Mouse (Mus musculus) megakaryocyte, embryonic 14.5 days (primary cell): ENCODE data around the gene Prg3. TPM values are rescaled to one million over a fixed set of nuclear protein-coding genes. Genes with fewer than 3 reads are reported as not detected.

Source experiments
- H3K27me3 ChIP-seq: replicated peaks from 2 replicates; pipeline ENCODE3; 2012; ENCODE audit warnings: inconsistent platforms
- H3K36me3 ChIP-seq: replicated peaks from 2 replicates; pipeline ENCODE3; 2012; ENCODE audit warnings: low read length, inconsistent platforms, mixed read lengths
- H3K4me1 ChIP-seq: 2 replicates; pipeline ENCODE4 v1.6.1; 2012; ENCODE audit warnings: inconsistent platforms
- H3K4me3 ChIP-seq: replicated peaks from 2 replicates; pipeline ENCODE3; 2012; ENCODE audit warnings: moderate library complexity, mild to moderate bottlenecking, inconsistent platforms
- H3K9me3 ChIP-seq: 2 replicates; pipeline ENCODE4 v1.6.1; 2012; ENCODE audit warnings: inconsistent platforms
- FLI1 ChIP-seq: IDR thresholded peaks from 2 replicates; pipeline ENCODE4 v1.6.1; 2012; ENCODE audit warnings: low read length, inconsistent platforms, mixed read lengths
- GATA1 ChIP-seq: IDR thresholded peaks from 3 replicates; pipeline ENCODE4 v1.6.1; 2012; ENCODE audit warnings: mixed read lengths, low read length, inconsistent platforms, borderline replicate concordance
- polyA plus RNA-seq: library from polyadenylated mRNA; stranded (reverse); fragments of >175 nt; gene quantifications from 2 replicates; pipeline ENCODE4 v1.2.3, GENCODE M21; 2012; ENCODE audit warnings: low replicate concordance; ENCODE audit not compliant: insufficient read depth

Gene Prg3
- 1.8 TPM in 1 of 2 replicates, not detected in the other for polyA plus RNA-seq

GRCm38 (mm10) chr2:84987930-84988329, at the start of gene Prg3:
Prg3 (plus strand) TSS chr2:84988215.
- no peaks in the 10 kb centered on the region for H3K4me1 ChIP-seq
- peaks cover 51% of the 10 kb centered on the region for H3K27me3 ChIP-seq
- TF ChIP-seq GATA1 (no peak), FLI1 (no peak)
- H3K9me3 ChIP-seq = no peaks in the 10 kb centered on the region
- H3K4me3 ChIP-seq = no peak within 1 kb of the TSS
- no peaks in the 10 kb centered on the region for H3K36me3 ChIP-seq

DNA sequence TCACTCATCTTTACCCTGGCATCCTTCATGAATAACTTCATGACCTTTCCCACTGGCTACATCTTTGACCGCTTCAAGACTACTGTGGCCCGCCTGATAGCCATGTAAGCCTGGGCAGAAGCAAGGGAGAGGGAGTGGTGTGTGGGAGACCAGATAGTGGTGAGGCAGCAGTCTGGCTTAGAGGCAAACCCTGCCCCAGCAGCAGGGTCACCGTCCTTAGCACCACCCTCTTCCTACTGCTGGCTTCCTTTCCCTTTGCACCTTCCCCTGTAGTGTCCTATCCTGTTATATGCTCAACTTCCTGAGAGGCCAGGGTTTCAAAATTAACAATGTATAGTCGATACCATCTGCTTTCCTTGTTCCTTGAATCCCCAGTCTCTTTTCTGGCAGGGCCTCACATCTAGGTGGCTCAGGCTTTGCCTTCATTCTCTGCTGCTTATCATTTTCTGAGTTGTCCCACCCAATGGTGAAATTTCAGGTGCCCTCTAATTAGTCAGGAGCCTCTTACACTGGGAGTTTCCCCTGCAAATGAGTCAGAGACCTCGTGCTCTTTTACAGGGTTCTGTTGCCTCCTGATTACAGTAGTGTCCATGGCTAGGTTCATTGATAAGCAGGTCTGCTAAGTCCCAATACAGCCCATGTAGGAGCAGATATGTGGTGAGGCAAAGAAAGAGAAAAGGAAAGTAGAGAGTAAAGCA, 49.6 kb upstream of the Prg3 start:
- Histone ChIP-seq H3K4me1 (peaks cover 38% of the 10 kb centered on the region), H3K27me3 (no peaks in the 10 kb centered on the region), H3K4me3 (peak overlapping the region; percentile 92), H3K9me3 (no peaks in the 10 kb centered on the region), H3K36me3 (peaks cover 35% of the 10 kb centered on the region)
- no peak for TF ChIP-seq FLI1
- TF ChIP-seq GATA1 = no peak

DNA sequence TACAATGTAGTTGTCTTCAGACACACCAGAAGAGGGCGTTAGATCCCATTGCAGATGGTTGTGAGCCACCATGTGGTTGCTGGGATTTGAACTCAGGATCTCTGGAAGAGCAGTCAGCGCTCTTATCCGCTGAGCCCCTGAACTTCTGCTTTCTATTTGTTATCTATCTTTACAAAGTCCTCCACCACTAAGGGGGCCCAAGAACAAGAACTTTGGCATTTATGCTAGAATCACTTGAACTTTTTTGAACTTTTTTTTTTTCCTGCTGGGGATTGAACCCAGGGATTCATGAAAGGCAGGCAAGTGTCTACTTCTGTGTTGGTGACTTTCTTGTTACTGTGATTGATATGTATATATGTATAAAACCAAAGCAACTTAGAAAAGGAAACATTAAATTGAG, 48.7 kb upstream of the Prg3 start:
- peaks cover 44% of the 10 kb centered on the region for H3K36me3 ChIP-seq
- H3K27me3 ChIP-seq = no peaks in the 10 kb centered on the region
- no peaks in the 10 kb centered on the region for H3K9me3 ChIP-seq
- TF ChIP-seq GATA1 (no peak), FLI1 (no peak)
- H3K4me3 ChIP-seq = no peak overlapping the region
- H3K4me1 ChIP-seq = peaks cover 34% of the 10 kb centered on the region

- H3K9me3 ChIP-seq = no peaks in the 10 kb centered on the region
- H3K36me3 ChIP-seq = peaks cover 48% of the 10 kb centered on the region
- H3K4me1 ChIP-seq = peaks cover 31% of the 10 kb centered on the region
- H3K27me3 ChIP-seq = no peaks in the 10 kb centered on the region
- H3K4me3 ChIP-seq = no peak overlapping the region
- TF ChIP-seq FLI1 (no peak), GATA1 (no peak)
Observed at GRCm38 (mm10) chr2:84939711-84940110, 48.3 kb upstream of the Prg3 start.

DNA sequence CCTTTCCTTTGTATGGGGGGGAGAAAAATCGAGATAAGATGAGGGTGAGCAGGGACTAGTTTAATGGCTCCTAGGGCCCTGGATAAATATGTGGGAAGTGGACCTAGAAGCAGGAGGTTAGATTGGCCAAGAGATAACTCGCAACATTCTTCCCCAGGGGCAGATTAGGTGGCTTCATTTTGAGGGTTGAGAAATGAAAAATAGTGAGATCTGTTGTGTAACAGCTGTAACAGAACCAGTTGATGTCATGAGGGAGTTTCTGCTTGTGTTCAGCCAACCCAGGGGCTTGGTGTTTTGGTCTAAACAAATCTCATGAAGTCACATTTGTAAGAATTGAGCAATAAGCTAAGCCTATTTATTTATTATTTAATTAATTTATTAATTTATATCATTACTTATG, 46.7 kb upstream of the Prg3 start:
- Histone ChIP-seq H3K4me1 (peaks cover 30% of the 10 kb centered on the region), H3K9me3 (no peaks in the 10 kb centered on the region), H3K4me3 (no peak overlapping the region), H3K27me3 (no peaks in the 10 kb centered on the region), H3K36me3 (peaks cover 64% of the 10 kb centered on the region)
- no peak for TF ChIP-seq GATA1
- no peak for TF ChIP-seq FLI1

DNA sequence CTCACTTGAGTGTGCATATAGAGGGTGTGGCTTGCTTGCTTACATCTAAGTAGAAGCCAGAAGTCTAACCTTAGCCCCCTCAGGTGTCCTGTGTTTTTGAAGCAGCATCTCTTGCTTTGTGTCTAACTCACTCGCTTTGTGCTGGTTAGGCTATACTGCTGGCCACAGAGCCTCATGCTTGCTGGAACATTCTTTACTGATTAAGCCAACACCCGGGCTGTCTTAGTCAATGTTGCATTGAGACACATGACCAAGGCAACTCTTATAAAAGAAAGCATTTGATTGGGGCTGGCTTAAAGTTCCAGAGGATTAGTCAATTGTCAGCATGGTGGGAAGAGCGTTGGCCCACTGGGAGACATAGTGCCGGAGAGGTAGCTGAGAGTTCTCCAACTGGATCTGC, 46.2 kb upstream of the Prg3 start:
- no peak overlapping the region for H3K4me3 ChIP-seq
- peaks cover 69% of the 10 kb centered on the region for H3K36me3 ChIP-seq
- no peaks in the 10 kb centered on the region for H3K9me3 ChIP-seq
- TF ChIP-seq GATA1 (no peak), FLI1 (no peak)
- peaks cover 26% of the 10 kb centered on the region for H3K4me1 ChIP-seq
- no peaks in the 10 kb centered on the region for H3K27me3 ChIP-seq

- Histone ChIP-seq H3K4me3 (no peak overlapping the region), H3K9me3 (no peaks in the 10 kb centered on the region), H3K27me3 (no peaks in the 10 kb centered on the region), H3K36me3 (peaks cover 96% of the 10 kb centered on the region), H3K4me1 (peaks cover 6% of the 10 kb centered on the region; the same call in 1 of the 2 replicates)
- TF ChIP-seq FLI1 (no peak), GATA1 (no peak)
Observed at GRCm38 (mm10) chr2:84947154-84947771, 40.8 kb upstream of the Prg3 start.

GRCm38 (mm10) chr2:84948252-84948651, 39.8 kb upstream of the Prg3 start:
- Histone ChIP-seq H3K9me3 (no peaks in the 10 kb centered on the region), H3K27me3 (no peaks in the 10 kb centered on the region), H3K36me3 (peaks cover 98% of the 10 kb centered on the region), H3K4me1 (peaks cover 6% of the 10 kb centered on the region; the same call in 1 of the 2 replicates), H3K4me3 (no peak overlapping the region)
- TF ChIP-seq FLI1 (no peak), GATA1 (no peak)

GRCm38 (mm10) chr2:84948721-84949120, 39.3 kb upstream of the Prg3 start:
- no peak for TF ChIP-seq GATA1
- H3K9me3 ChIP-seq = no peaks in the 10 kb centered on the region
- peaks cover 98% of the 10 kb centered on the region for H3K36me3 ChIP-seq
- peaks cover 6% of the 10 kb centered on the region; the same call in 1 of the 2 replicates for H3K4me1 ChIP-seq
- H3K27me3 ChIP-seq = no peaks in the 10 kb centered on the region
- no peak overlapping the region for H3K4me3 ChIP-seq

GRCm38 (mm10) chr2:84951027-84951426, 37.0 kb upstream of the Prg3 start:
- Histone ChIP-seq H3K4me3 (no peak overlapping the region), H3K4me1 (peaks cover 6% of the 10 kb centered on the region; the same call in 1 of the 2 replicates), H3K9me3 (no peaks in the 10 kb centered on the region), H3K27me3 (no peaks in the 10 kb centered on the region), H3K36me3 (peaks cover 96% of the 10 kb centered on the region)
- TF ChIP-seq FLI1 = no peak
- TF ChIP-seq GATA1 = no peak
